Mouse (Mus musculus) heart, embryonic 15.5 days (tissue): ENCODE data around the gene Msx1. TPM values are rescaled to one million over a fixed set of nuclear protein-coding genes. Genes with fewer than 3 reads are reported as not detected.

Experiments used
- ATAC-seq: fragments of 200-750 bp; cut with Nextera tagmentation; replicated peaks from 2 replicates; pipeline ENCODE4 v1.8.0; 2017; ENCODE audit warnings: low read depth, moderate TSS enrichment; ENCODE audit not compliant: insufficient number of reproducible peaks, insufficient read depth, low FRiP score
- H3K27ac ChIP-seq: fragments of 300-500 bp; sonication (generic); 2 replicates; pipeline ENCODE4 v1.5.1; 2015; ENCODE audit warnings: mild to moderate bottlenecking, inconsistent platforms
- H3K27me3 ChIP-seq: fragments of 300-500 bp; sonication (generic); 2 replicates; pipeline ENCODE4 v1.6.1; 2015; ENCODE audit warnings: inconsistent platforms
- H3K36me3 ChIP-seq: fragments of 300-500 bp; sonication (generic); 2 replicates; pipeline ENCODE4 v1.6.1; 2015; ENCODE audit warnings: mild to moderate bottlenecking, inconsistent platforms
- H3K4me1 ChIP-seq: fragments of 300-500 bp; sonication (generic); replicated peaks from 2 replicates; pipeline ENCODE4 v1.6.1; 2015; ENCODE audit warnings: inconsistent platforms
- H3K4me2 ChIP-seq: fragments of 300-500 bp; sonication (generic); 2 replicates; pipeline ENCODE4 v1.6.1; 2015; ENCODE audit warnings: inconsistent platforms, mild to moderate bottlenecking, moderate library complexity
- H3K4me3 ChIP-seq: fragments of 300-500 bp; sonication (generic); 2 replicates; pipeline ENCODE4 v1.5.1; 2015; ENCODE audit warnings: mild to moderate bottlenecking, inconsistent platforms
- H3K9ac ChIP-seq: fragments of 300-500 bp; sonication (generic); 2 replicates; pipeline ENCODE4 v1.6.1; 2015; ENCODE audit warnings: mild to moderate bottlenecking, inconsistent platforms
- H3K9me3 ChIP-seq: fragments of 300-500 bp; sonication (generic); replicated peaks from 2 replicates; pipeline ENCODE4 v1.6.1; 2016; ENCODE audit warnings: inconsistent platforms
- WGBS: fragments of 180-500 bp; shearing (Covaris S2); methylation state at CpG from one replicate; pipeline ENCODE4 v1.1.7; 2015; ENCODE audit warnings: mixed read lengths; 5-methylcytosine and 5-hydroxymethylcytosine counted together
- polyA plus RNA-seq: library from polyadenylated mRNA; unstranded; fragments of >200 nt; fragmentation: Nextera tagmentation; extraction: Ambion mirVana; gene quantifications from 2 replicates; pipeline ENCODE4 v1.2.1, GENCODE M21; 2015

Gene Msx1
- polyA plus RNA-seq, 1 experiment from 2014 or later, result 8.9 TPM

GRCm38 (mm10) chr5:37783306-37783705, 41.1 kb downstream of the Msx1 start:
- WGBS, result 74% methylated on average over 8 of the region's 8 CpGs
- no peak overlapping the region for H3K9ac ChIP-seq
- no peaks in the 10 kb centered on the region for H3K36me3 ChIP-seq
- H3K9me3 ChIP-seq, result no peaks in the 10 kb centered on the region
- H3K4me2 ChIP-seq, result no peak overlapping the region
- H3K27me3 ChIP-seq, result peaks cover 7% of the 10 kb centered on the region; the same call in 1 of the 2 replicates
- H3K4me1 ChIP-seq, result no peaks in the 10 kb centered on the region
- H3K27ac ChIP-seq, result no peak overlapping the region
- ATAC-seq, result no peak
- H3K4me3 ChIP-seq, result no peak overlapping the region

- no peaks in the 10 kb centered on the region for H3K4me1 ChIP-seq
These were observed 48.7 kb downstream of the Msx1 start for GRCm38 (mm10) chr5:37775681-37776080.

GRCm38 (mm10) chr5:37774011-37774410, 50.4 kb downstream of the Msx1 start:
- no peak for ATAC-seq
- H3K9me3 ChIP-seq, result no peaks in the 10 kb centered on the region
- H3K9ac ChIP-seq, result no peak overlapping the region
- H3K27me3 ChIP-seq, result no peaks in the 10 kb centered on the region
- 0 out of 2 replicates have a peak, but pooled peaks cover 2% of the 10 kb centered on the region for H3K4me1 ChIP-seq
- H3K36me3 ChIP-seq, result no peaks in the 10 kb centered on the region
- H3K4me2 ChIP-seq, result no peak overlapping the region
- H3K4me3 ChIP-seq, result no peak overlapping the region
- 59% methylated on average over 4 of the region's 4 CpGs for WGBS
- H3K27ac ChIP-seq, result no peak overlapping the region

More at GRCm38 (mm10) chr5:37775681-37776080, 48.7 kb downstream of the Msx1 start:
- no peak overlapping the region for H3K4me2 ChIP-seq
- no peaks in the 10 kb centered on the region for H3K9me3 ChIP-seq
- no peak overlapping the region for H3K4me3 ChIP-seq
- 40% methylated on average over 5 of the region's 5 CpGs for WGBS
- H3K27ac ChIP-seq, result no peak overlapping the region
- no peak for ATAC-seq
- no peaks in the 10 kb centered on the region for H3K27me3 ChIP-seq
- H3K9ac ChIP-seq, result no peak overlapping the region
- no peaks in the 10 kb centered on the region for H3K36me3 ChIP-seq

DNA sequence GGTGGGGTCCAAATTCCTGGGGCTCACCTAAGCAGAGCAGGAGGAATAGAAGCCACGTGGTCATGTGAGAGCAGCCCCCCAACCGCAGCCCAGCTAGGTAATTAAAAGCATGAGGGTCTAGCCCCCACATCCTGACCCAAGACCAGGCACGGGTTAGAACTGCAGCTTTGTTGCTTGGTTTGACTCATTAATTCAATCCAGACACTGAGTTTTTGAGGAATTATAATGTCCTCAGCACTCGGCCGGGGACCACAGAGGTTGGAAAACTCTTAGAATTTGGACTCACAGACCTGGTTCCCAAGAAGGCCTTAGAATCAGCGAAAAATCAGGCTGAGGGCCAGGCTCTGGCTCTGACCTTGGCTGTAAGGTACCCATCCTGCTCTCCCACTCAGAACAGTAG, 53.5 kb downstream of the Msx1 start:
- H3K9me3 ChIP-seq, result no peaks in the 10 kb centered on the region
- WGBS, result 83% methylated on average over 6 of the region's 6 CpGs
- H3K9ac ChIP-seq, result no peak overlapping the region
- H3K27ac ChIP-seq, result no peak overlapping the region
- no peak for ATAC-seq
- 0 out of 2 replicates have a peak, but pooled peaks cover 3% of the 10 kb centered on the region for H3K4me1 ChIP-seq
- no peaks in the 10 kb centered on the region for H3K27me3 ChIP-seq
- H3K36me3 ChIP-seq, result no peaks in the 10 kb centered on the region
- no peak overlapping the region for H3K4me3 ChIP-seq
- no peak overlapping the region for H3K4me2 ChIP-seq

Other genes starting within 250 kb of the Msx1 start
- gene Stk32b, start 107.4 kb downstream of the Msx1 start, polyA plus RNA-seq, result 0.79 and 2.0 TPM in 2 replicates
- gene Cytl1, start 89.1 kb downstream of the Msx1 start, polyA plus RNA-seq, result 16.3 and 35.7 TPM in 2 replicates
- gene Stx18, start 214.2 kb upstream of the Msx1 start, polyA plus RNA-seq, result 27.4 and 28.5 TPM in 2 replicates